Mouse (Mus musculus): ENCODE measurements around the gene Tmem235. TPM values are rescaled to one million over a fixed set of nuclear protein-coding genes. Genes with fewer than 3 reads are reported as not detected.

The Tmem235 gene
- polyA plus RNA-seq, 1 experiment from 2014 or later, result not detected

GRCm38 (mm10) chr11:117855360-117855759 lies 5.2 kb upstream of the Tmem235 start:
- H3K9ac ChIP-seq (replicated peaks; ENCODE audit: low read depth, low read length), result no peak overlapping the region
- H3K36me3 ChIP-seq (ENCODE audit: control insufficient read depth, insufficient read depth), result no peaks in the 10 kb centered on the region
- H3K27ac ChIP-seq (ENCODE audit: low read length), result no peak overlapping the region
- no peak for ATAC-seq
- H3K27me3 ChIP-seq (replicated peaks; ENCODE audit: control insufficient read depth, insufficient read depth, low read length), result peaks cover 7% of the 10 kb centered on the region
- no peak overlapping the region for H3K4me2 ChIP-seq (ENCODE audit: low read length)
- H3K4me3 ChIP-seq (replicated peaks; ENCODE audit: low read length), result no peak overlapping the region
- 95% methylated on average over 5 of the region's 5 CpGs for WGBS
- peaks cover 3% of the 10 kb centered on the region for H3K4me1 ChIP-seq (replicated peaks; ENCODE audit: control insufficient read depth, insufficient read depth, low read length)
- H3K9me3 ChIP-seq (ENCODE audit: control insufficient read depth, low read length), result no peaks in the 10 kb centered on the region

DNA sequence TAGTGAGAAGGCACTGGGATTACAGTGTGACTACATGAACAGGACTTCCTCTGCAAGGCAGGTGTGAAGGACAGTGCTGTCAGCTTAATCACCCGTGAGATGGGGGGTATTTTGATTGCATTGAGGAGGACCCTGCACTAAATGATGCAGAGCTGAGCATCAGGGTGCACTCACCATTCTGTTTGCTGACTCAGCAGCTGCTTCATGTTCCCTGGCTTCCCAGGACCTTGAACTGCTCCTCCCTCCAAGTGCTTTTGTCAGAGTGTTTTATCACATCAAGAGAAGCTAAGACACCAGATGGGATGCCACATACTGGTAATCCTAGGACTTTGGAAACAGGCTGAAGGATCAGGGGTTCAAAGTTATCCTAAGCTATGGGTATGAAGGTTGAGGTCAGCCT lies 4.6 kb upstream of the Tmem235 start:
- WGBS, result 81% methylated on average over 1 of the region's 1 CpGs
- Histone ChIP-seq H3K9ac (replicated peaks; ENCODE audit: low read depth, low read length) (no peak overlapping the region), H3K27ac (ENCODE audit: low read length) (no peak overlapping the region), H3K27me3 (replicated peaks; ENCODE audit: control insufficient read depth, insufficient read depth, low read length) (peaks cover 13% of the 10 kb centered on the region), H3K36me3 (ENCODE audit: control insufficient read depth, insufficient read depth) (no peaks in the 10 kb centered on the region), H3K4me3 (replicated peaks; ENCODE audit: low read length) (no peak overlapping the region), H3K9me3 (ENCODE audit: control insufficient read depth, low read length) (no peaks in the 10 kb centered on the region), H3K4me2 (ENCODE audit: low read length) (no peak overlapping the region), H3K4me1 (replicated peaks; ENCODE audit: control insufficient read depth, insufficient read depth, low read length) (peaks cover 4% of the 10 kb centered on the region; the same call in 1 of the 2 replicates)
- no peak for ATAC-seq

DNA sequence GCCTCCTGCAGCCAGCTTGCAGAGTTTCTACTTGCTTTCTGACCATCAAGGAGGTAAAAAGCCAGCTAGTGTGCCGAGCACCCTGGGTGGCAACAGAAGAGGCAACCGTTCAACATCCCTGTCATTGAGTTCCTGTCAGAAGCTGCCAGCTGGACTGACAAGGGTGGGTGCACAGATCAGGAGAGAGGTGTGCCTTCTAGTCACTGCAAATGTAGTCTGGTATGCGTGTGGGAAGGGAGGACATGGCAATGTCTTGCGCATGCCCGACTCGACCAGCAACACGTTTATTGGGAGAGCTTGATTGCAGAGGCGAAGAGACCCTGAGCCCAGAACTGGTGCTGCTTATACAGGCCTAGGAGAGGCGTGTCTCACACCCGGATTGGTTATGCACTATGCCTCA lies 3.1 kb upstream of the Tmem235 start:
- Histone ChIP-seq H3K4me2 (ENCODE audit: low read length) (no peak overlapping the region), H3K9me3 (ENCODE audit: control insufficient read depth, low read length) (no peaks in the 10 kb centered on the region), H3K27me3 (replicated peaks; ENCODE audit: control insufficient read depth, insufficient read depth, low read length) (peaks cover 14% of the 10 kb centered on the region), H3K9ac (replicated peaks; ENCODE audit: low read depth, low read length) (no peak overlapping the region), H3K4me1 (replicated peaks; ENCODE audit: control insufficient read depth, insufficient read depth, low read length) (peaks cover 4% of the 10 kb centered on the region; the same call in 1 of the 2 replicates), H3K27ac (ENCODE audit: low read length) (no peak overlapping the region), H3K36me3 (ENCODE audit: control insufficient read depth, insufficient read depth) (no peaks in the 10 kb centered on the region), H3K4me3 (replicated peaks; ENCODE audit: low read length) (no peak overlapping the region)
- no peak for ATAC-seq
- 92% methylated on average over 10 of the region's 10 CpGs for WGBS

DNA sequence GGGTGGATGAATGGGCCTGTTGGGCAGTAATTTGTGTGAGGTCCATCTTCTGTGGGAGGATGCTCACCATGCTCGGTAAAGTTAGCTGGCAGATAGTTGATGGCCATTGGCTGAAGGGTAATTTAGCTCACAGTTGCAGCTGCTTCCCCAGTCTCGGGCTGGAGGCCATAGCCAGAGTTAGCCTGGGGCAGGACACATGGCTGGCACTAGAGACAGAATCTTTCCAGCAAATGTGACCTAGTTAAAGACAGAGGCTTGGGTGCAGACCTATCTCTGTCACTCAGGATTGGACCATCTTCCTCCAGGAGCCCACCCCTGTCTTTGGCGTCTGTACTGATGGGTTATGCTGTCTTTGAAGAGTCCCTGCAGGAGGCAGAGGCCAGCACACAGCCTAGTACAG lies 2.2 kb upstream of the Tmem235 start:
- no peaks in the 10 kb centered on the region for H3K36me3 ChIP-seq (ENCODE audit: control insufficient read depth, insufficient read depth)
- no peaks in the 10 kb centered on the region for H3K9me3 ChIP-seq (ENCODE audit: control insufficient read depth, low read length)
- 57% methylated on average over 3 of the region's 3 CpGs for WGBS
- no peak overlapping the region for H3K9ac ChIP-seq (replicated peaks; ENCODE audit: low read depth, low read length)
- no peak overlapping the region for H3K27ac ChIP-seq (ENCODE audit: low read length)
- ATAC-seq, result no peak
- H3K4me1 ChIP-seq (replicated peaks; ENCODE audit: control insufficient read depth, insufficient read depth, low read length), result peaks cover 4% of the 10 kb centered on the region; the same call in 1 of the 2 replicates
- peaks cover 14% of the 10 kb centered on the region for H3K27me3 ChIP-seq (replicated peaks; ENCODE audit: control insufficient read depth, insufficient read depth, low read length)
- no peak overlapping the region for H3K4me3 ChIP-seq (replicated peaks; ENCODE audit: low read length)
- no peak overlapping the region for H3K4me2 ChIP-seq (ENCODE audit: low read length)

DNA sequence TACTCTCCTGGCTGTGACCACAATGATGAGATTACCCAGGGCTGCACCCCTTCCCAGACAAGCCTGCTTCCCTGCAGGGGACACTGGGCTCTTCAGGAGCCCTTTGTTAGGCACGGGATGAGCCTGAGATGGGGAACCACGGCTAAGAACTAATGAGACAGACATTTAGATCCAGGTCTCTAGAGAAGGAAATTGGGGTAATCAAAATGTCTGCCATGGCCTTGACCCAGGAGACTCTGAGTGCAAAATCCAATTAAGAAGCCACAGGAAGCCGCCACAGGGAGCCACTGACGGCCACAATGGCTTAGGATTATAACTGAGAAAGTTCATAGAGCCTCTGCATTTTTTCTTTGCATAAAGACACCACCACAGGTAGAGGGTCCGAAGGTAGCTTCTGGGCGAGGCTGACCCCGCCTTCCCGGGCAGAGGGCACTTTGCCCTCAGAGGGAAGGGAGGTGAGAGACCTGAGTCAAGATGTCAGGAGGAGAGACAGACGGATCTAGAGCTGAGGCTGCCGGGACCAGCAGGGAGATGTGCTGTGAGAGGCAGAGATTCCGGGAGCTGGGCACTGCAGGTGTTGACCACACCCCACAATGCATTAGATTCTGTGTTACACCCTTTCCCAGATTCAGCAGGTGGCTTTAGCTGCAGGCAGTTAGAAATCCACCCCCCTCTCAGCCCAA lies 2.8 kb downstream of the Tmem235 start:
- H3K4me2 ChIP-seq (ENCODE audit: low read length), result no peak overlapping the region
- no peak overlapping the region for H3K4me3 ChIP-seq (replicated peaks; ENCODE audit: low read length)
- H3K27ac ChIP-seq (ENCODE audit: low read length), result no peak overlapping the region
- H3K9me3 ChIP-seq (ENCODE audit: control insufficient read depth, low read length), result no peaks in the 10 kb centered on the region
- no peaks in the 10 kb centered on the region for H3K36me3 ChIP-seq (ENCODE audit: control insufficient read depth, insufficient read depth)
- no peak overlapping the region for H3K9ac ChIP-seq (replicated peaks; ENCODE audit: low read depth, low read length)
- peaks cover 14% of the 10 kb centered on the region for H3K27me3 ChIP-seq (replicated peaks; ENCODE audit: control insufficient read depth, insufficient read depth, low read length)
- H3K4me1 ChIP-seq (replicated peaks; ENCODE audit: control insufficient read depth, insufficient read depth, low read length), result peaks cover 9% of the 10 kb centered on the region; the same call in 1 of the 2 replicates
- no peak for ATAC-seq
- WGBS, result 17% methylated on average over 11 of the region's 11 CpGs

GRCm38 (mm10) chr11:117864805-117865204 lies 4.3 kb downstream of the Tmem235 start:
- no peak overlapping the region for H3K9ac ChIP-seq (replicated peaks; ENCODE audit: low read depth, low read length)
- H3K36me3 ChIP-seq (ENCODE audit: control insufficient read depth, insufficient read depth), result no peaks in the 10 kb centered on the region
- WGBS, result 54% methylated on average over 2 of the region's 2 CpGs
- no peak overlapping the region for H3K27ac ChIP-seq (ENCODE audit: low read length)
- H3K27me3 ChIP-seq (replicated peaks; ENCODE audit: control insufficient read depth, insufficient read depth, low read length), result peaks cover 12% of the 10 kb centered on the region
- ATAC-seq, result no peak
- no peak overlapping the region for H3K4me2 ChIP-seq (ENCODE audit: low read length)
- peaks cover 9% of the 10 kb centered on the region; the same call in 1 of the 2 replicates for H3K4me1 ChIP-seq (replicated peaks; ENCODE audit: control insufficient read depth, insufficient read depth, low read length)
- H3K9me3 ChIP-seq (ENCODE audit: control insufficient read depth, low read length), result no peaks in the 10 kb centered on the region
- no peak overlapping the region for H3K4me3 ChIP-seq (replicated peaks; ENCODE audit: low read length)

- 5% methylated on average over 6 of the region's 6 CpGs for WGBS
- Histone ChIP-seq H3K9me3 (ENCODE audit: control insufficient read depth, low read length) (no peaks in the 10 kb centered on the region), H3K27ac (ENCODE audit: low read length) (no peak overlapping the region), H3K4me1 (replicated peaks; ENCODE audit: control insufficient read depth, insufficient read depth, low read length) (peaks cover 11% of the 10 kb centered on the region), H3K9ac (replicated peaks; ENCODE audit: low read depth, low read length) (peak overlapping the region; percentile 32; the same call in 1 of the 2 replicates), H3K4me3 (replicated peaks; ENCODE audit: low read length) (no peak overlapping the region), H3K4me2 (ENCODE audit: low read length) (no peak overlapping the region), H3K36me3 (ENCODE audit: control insufficient read depth, insufficient read depth) (no peaks in the 10 kb centered on the region), H3K27me3 (replicated peaks; ENCODE audit: control insufficient read depth, insufficient read depth, low read length) (peaks cover under 1% of the 10 kb centered on the region; the same call in 1 of the 2 replicates)
- no peak for ATAC-seq
These were observed 5.4 kb downstream of the Tmem235 start for GRCm38 (mm10) chr11:117865988-117866387.

- peak overlapping the region; percentile 32 for H3K9ac ChIP-seq (replicated peaks; ENCODE audit: low read depth, low read length)
- H3K4me1 ChIP-seq (replicated peaks; ENCODE audit: control insufficient read depth, insufficient read depth, low read length), result peaks cover 24% of the 10 kb centered on the region
- no peak overlapping the region; the same call in 1 of the 2 replicates for H3K4me2 ChIP-seq (ENCODE audit: low read length)
- no peak overlapping the region for H3K4me3 ChIP-seq (replicated peaks; ENCODE audit: low read length)
- H3K36me3 ChIP-seq (ENCODE audit: control insufficient read depth, insufficient read depth), result no peaks in the 10 kb centered on the region
- ATAC-seq, result peak; percentile 34
- H3K27me3 ChIP-seq (replicated peaks; ENCODE audit: control insufficient read depth, insufficient read depth, low read length), result no peaks in the 10 kb centered on the region
- H3K9me3 ChIP-seq (ENCODE audit: control insufficient read depth, low read length), result no peaks in the 10 kb centered on the region
- WGBS, result 34% methylated on average over 12 of the region's 12 CpGs
- H3K27ac ChIP-seq (ENCODE audit: low read length), result no peak overlapping the region
These were observed 10.3 kb downstream of the Tmem235 start for GRCm38 (mm10) chr11:117870688-117871365.

DNA sequence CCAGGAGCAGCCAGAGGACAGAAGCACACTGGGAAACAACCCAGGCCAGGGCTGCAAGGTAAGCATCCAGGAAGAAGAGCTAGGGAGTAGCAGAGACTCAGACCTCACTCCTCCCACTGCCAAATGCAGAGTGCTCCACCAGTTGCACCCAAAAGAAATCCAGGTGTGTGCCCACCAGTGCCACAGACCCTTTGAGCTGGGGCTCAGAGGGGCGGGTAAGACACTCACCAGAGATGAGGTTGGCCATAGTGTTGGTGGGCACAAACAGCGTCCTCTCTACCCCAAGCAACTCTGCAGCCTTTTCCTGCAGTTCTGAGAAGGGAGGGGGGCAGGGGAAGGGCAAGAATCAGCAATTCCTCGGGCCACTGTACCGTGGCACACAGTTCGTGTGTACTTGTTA lies 10.8 kb downstream of the Tmem235 start:
- Histone ChIP-seq H3K4me2 (ENCODE audit: low read length) (no peak overlapping the region), H3K9me3 (ENCODE audit: control insufficient read depth, low read length) (no peaks in the 10 kb centered on the region), H3K4me3 (replicated peaks; ENCODE audit: low read length) (no peak overlapping the region), H3K9ac (replicated peaks; ENCODE audit: low read depth, low read length) (no peak overlapping the region; the same call in 1 of the 2 replicates), H3K27ac (ENCODE audit: low read length) (no peak overlapping the region), H3K27me3 (replicated peaks; ENCODE audit: control insufficient read depth, insufficient read depth, low read length) (no peaks in the 10 kb centered on the region), H3K4me1 (replicated peaks; ENCODE audit: control insufficient read depth, insufficient read depth, low read length) (peaks cover 20% of the 10 kb centered on the region), H3K36me3 (ENCODE audit: control insufficient read depth, insufficient read depth) (no peaks in the 10 kb centered on the region)
- no peak for ATAC-seq
- WGBS, result 69% methylated on average over 5 of the region's 5 CpGs

Data from forebrain, embryonic 16.5 days (tissue).